Comparison of ENCODE assay signal across 9 mouse cellular contexts in the genomic region with DNA sequence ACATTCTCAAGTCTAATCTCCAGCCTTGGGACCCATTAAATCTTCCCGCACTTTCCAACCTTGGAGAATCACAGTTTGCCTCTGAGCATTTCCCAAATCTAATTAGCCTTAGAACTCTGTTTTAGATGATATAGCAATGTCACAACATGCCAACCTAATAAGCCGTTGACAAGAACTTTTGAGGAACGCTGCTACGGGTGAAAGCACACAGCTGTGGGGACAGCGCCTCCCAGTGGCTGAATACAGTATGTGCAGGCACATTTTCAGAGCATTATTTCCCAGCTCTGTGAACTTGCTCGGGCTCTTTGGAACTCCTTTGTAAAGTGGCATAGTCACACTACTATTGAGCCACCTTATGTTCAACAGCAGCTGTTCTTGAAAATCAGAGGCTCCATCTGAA.
DNase-seq lines count a peak whose midpoint lies in the region; ATAC-seq and TF ChIP-seq lines count a peak whose summit lies in the region.
"Had no signal": no experiment of that assay in that cellular context is flagged by ENCODE, and none has a peak within 500 bp of the region (broad histone marks: within the 10 kb centered on the region; RNA-seq: fewer than 3 reads in every experiment).

No protein-coding gene starts in this region.

- no peaks in the 10 kb centered on the region for H3K4me1 ChIP-seq in midbrain, embryonic 11.5 days (ENCODE audit: control insufficient read depth, insufficient read depth, low read length)
- no peaks in the 10 kb centered on the region for H3K4me1 ChIP-seq in midbrain, embryonic 16.5 days (ENCODE audit: control insufficient read depth, insufficient read depth, low read length)
- H3K4me1 ChIP-seq in midbrain, postnatal 0 days (ENCODE audit: insufficient read depth, low read length), result no peaks in the 10 kb centered on the region

- TF ChIP-seq CTCF in gastrocnemius, adult 2 months (IDR thresholded peaks at IDR 0.05), result peak; percentile 94
- peak; percentile 84 for TF ChIP-seq CTCF in Patski (IDR thresholded peaks at IDR 0.05)
- TF ChIP-seq CTCF in midbrain, postnatal 0 days (IDR thresholded peaks at IDR 0.05), result peak; percentile 89

- DNase-seq in gastrocnemius, adult 2 months, result peak; percentile 36
- DNase-seq in gastrocnemius, postnatal 25 days, result no peak
- peak; percentile 88 for DNase-seq in midbrain, embryonic 11.5 days (ENCODE audit: low spot score, missing footprints)
- DNase-seq in Patski (ENCODE audit: low read depth, low spot score), result no peak
- DNase-seq in heart, postnatal 14 days, result peak; percentile 14 to 51
- peak; percentile 44 for DNase-seq in midbrain, postnatal 0 days (ENCODE audit: low spot score)
- DNase-seq in ovary, postnatal 36 days (ENCODE audit: low spot score), result no peak

- no peak overlapping the region for H3K4me2 ChIP-seq in midbrain, embryonic 11.5 days
- no peak overlapping the region for H3K4me2 ChIP-seq in midbrain, embryonic 16.5 days (ENCODE audit: low read length)
- no peak overlapping the region for H3K4me2 ChIP-seq in midbrain, postnatal 0 days (ENCODE audit: low read depth, low read length, poor library complexity, severe bottlenecking)
- H3K4me2 ChIP-seq: limb, embryonic 13.5 days had no signal

- no peaks in the 10 kb centered on the region for H3K36me3 ChIP-seq in midbrain, embryonic 11.5 days (ENCODE audit: control insufficient read depth, insufficient read depth, low read length)
- H3K36me3 ChIP-seq in midbrain, embryonic 16.5 days (ENCODE audit: control insufficient read depth, insufficient read depth, low read length), result no peaks in the 10 kb centered on the region
- no peaks in the 10 kb centered on the region for H3K36me3 ChIP-seq in midbrain, postnatal 0 days (ENCODE audit: insufficient read depth, low read length)
- H3K36me3 ChIP-seq: limb, embryonic 13.5 days had no signal

- in situ Hi-C loops in Patski (cut with MboI; ENCODE audit: low pct_unique_long_range_greater_than_20kb), result no loop called here

- no peaks in the 10 kb centered on the region for H3K9me3 ChIP-seq in midbrain, embryonic 11.5 days (ENCODE audit: control insufficient read depth, low read length)
- H3K9me3 ChIP-seq in midbrain, embryonic 16.5 days (replicated peaks; ENCODE audit: control insufficient read depth, low read length, poor library complexity, severe bottlenecking), result no peaks in the 10 kb centered on the region
- no peaks in the 10 kb centered on the region for H3K9me3 ChIP-seq in midbrain, postnatal 0 days (ENCODE audit: low read length)
- H3K9me3 ChIP-seq: limb, embryonic 13.5 days had no signal

- no peak overlapping the region for H3K9ac ChIP-seq in midbrain, embryonic 11.5 days (ENCODE audit: low read length)
- H3K9ac ChIP-seq in midbrain, embryonic 16.5 days (ENCODE audit: low read depth, low read length), result no peak overlapping the region
- no peak overlapping the region for H3K9ac ChIP-seq in midbrain, postnatal 0 days (replicated peaks; ENCODE audit: low read length, poor library complexity, severe bottlenecking)
- H3K9ac ChIP-seq: limb, embryonic 13.5 days had no signal

- intact Hi-C loops in gastrocnemius, adult 2 months (cut with DNase I), result no loop called here
- intact Hi-C loops in heart, postnatal 14 days (cut with DNase I), result no loop called here

- H3K27ac ChIP-seq in gastrocnemius, adult 2 months, result no peak overlapping the region
- no peak overlapping the region for H3K27ac ChIP-seq in midbrain, embryonic 11.5 days (ENCODE audit: low read depth, low read length)
- no peak overlapping the region for H3K27ac ChIP-seq in midbrain, embryonic 16.5 days (ENCODE audit: low read length)
- H3K27ac ChIP-seq in midbrain, postnatal 0 days (ENCODE audit: low read depth, low read length), result no peak overlapping the region
- H3K27ac ChIP-seq: limb, embryonic 13.5 days had no signal

- H3K4me3 ChIP-seq in gastrocnemius, adult 2 months, result no peak overlapping the region
- H3K4me3 ChIP-seq in midbrain, embryonic 11.5 days (ENCODE audit: low read depth, low read length), result no peak overlapping the region
- no peak overlapping the region for H3K4me3 ChIP-seq in midbrain, embryonic 16.5 days (ENCODE audit: low read depth, low read length)
- H3K4me3 ChIP-seq in midbrain, postnatal 0 days (ENCODE audit: low read depth, low read length), result no peak overlapping the region
- H3K4me3 ChIP-seq: limb, embryonic 13.5 days had no signal

- CTCF ChIA-PET in Patski (lab: Charles Lee), result interaction anchor here (1.2 to 2.4 kb wide), 5 partner anchors 13 to 85 kb away, joined by 3 to 7 read pairs (median 3); no protein-coding TSS in a partner anchor

- ATAC-seq in midbrain, embryonic 11.5 days (ENCODE audit: low FRiP score), result no peak
- no peak for ATAC-seq in midbrain, embryonic 16.5 days
- no peak for ATAC-seq in Patski
- ATAC-seq in midbrain, postnatal 0 days (ENCODE audit: low FRiP score), result no peak

- POLR2A ChIA-PET in Patski (lab: Charles Lee), result no interaction called here

- 31% methylated on average over 6 of the region's 6 CpGs for WGBS in midbrain, embryonic 11.5 days
- 23% methylated on average over 6 of the region's 6 CpGs for WGBS in midbrain, embryonic 16.5 days
- WGBS in midbrain, postnatal 0 days, result 20% methylated on average over 6 of the region's 6 CpGs

- no peaks in the 10 kb centered on the region for H3K27me3 ChIP-seq in midbrain, embryonic 11.5 days (ENCODE audit: control insufficient read depth, insufficient read depth, low read length)
- no peaks in the 10 kb centered on the region for H3K27me3 ChIP-seq in midbrain, embryonic 16.5 days (ENCODE audit: control insufficient read depth, insufficient read depth, low read depth, low read length)
- peaks cover 40% of the 10 kb centered on the region for H3K27me3 ChIP-seq in Patski
- H3K27me3 ChIP-seq in midbrain, postnatal 0 days (ENCODE audit: insufficient read depth, low read length), result no peaks in the 10 kb centered on the region

Comparison
In these comparisons a context has a peak if more than half of its experiments do, and no peak if none do; other contexts are left out.
1. DNase-seq: peak in gastrocnemius, adult 2 months (single experiment), midbrain, embryonic 11.5 days (single experiment), heart, postnatal 14 days (2 of 2) and midbrain, postnatal 0 days (single experiment); none in gastrocnemius, postnatal 25 days (single experiment), Patski (single experiment) and ovary, postnatal 36 days (single experiment).
2. Peak in every context shown above with its lines, with median percentiles within 50 percentile points of each other: CTCF ChIP-seq.